Mouse (Mus musculus): ENCODE results near the gene Wdr63.

Wdr63 gene

DNA sequence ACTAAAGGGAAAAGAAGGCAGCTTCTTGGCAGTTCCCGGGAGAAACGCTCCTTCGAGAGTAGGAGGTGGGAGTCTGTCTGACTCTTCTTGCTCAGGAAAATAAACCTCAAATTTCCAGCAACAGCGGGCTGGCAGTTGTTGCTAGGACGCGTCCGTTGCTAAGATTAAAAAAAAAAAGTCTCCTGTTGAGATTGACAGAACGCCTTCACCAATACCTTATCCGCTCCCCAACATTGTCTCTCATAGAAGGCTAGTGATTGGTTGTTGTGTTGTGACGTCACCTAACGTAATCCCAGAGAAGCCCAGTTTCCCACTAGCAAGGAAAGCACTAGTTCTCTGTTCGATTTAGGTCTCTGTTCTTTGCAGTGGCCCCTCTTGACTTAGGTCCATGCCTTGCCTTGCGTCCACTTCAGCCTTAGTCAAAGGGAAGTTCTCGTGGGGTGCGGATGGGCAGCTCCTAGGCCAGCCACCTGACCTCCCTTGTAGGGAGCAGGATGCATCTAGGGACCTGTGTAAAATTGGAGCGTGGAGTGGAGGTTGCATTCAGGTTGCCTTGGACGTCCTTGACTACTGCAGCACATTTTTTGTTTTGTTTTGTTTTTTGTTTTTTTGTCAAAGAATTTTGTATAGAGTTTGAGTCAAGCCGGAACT, at the start of gene Wdr63:
Wdr63 (minus strand) TSS at position 210 of the 651 bp plus-strand sequence.
- no peak for DNase-seq (ENCODE audit: low spot score)

DNA sequence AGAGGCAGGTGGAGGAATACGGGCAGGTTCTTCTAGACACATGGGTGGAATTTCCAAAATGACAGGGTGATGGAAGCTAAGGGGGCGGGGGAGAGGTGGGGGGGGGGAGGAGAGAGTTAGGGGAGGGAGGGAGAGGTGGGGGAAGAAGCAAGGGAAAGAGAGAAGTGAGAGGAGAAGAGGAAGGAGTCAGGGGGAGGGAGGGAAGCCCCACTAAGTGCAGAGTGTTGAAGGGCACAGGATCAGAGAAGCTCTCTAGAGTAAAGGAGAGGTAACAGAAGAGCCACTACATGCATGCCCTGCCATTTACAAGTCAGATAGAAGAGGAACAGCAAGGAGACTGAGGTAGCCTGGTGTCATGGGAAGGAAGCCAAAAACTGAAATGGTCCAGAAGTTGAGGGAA, 48.9 kb upstream of the Wdr63 start:
- no peak for DNase-seq (ENCODE audit: low spot score)

DNA sequence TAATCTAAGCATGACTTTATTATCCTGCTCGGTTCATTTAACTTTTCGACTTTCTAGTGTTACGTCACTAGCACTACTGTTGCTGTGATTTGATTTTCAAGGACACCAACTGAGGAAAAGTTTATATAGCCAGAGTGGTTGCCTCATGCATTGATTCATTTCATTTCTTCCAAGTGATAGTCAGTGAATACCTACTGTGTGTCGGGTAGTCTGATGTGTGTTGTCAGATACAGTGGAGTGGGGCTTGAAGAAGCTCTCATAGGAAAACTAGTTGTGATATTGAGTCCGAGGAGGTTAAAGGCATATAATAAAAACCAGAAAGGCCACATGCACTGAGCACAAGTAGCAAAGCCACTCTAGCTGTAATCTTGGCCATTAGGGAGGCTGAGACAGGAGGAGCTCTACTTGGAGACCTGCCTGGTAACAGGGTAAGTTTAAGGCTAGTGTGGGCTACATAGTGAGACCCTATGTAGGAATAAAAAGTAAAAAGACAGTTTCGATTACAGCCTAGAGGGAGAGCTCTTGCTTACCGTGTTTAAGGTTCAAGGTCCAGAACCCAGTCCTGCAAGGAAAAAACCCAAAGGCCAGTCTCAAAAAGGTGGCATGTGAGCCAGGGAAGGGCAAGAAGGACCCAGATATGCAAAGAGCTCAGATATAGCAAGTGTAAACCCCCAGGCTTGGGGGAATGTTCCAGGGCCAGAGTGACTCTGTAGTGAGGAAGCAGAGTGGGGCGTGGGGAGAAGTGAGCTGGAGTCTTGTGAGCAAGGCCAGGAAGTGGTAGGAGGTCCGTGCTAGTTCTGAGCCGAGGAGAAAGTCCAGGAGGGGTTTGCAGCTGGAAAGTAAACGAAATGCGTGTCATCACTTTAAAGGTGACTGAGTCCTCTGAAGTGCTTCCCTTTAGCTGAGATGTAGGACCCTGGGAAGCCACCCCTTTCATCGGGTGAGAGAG, 48.0 kb upstream of the Wdr63 start:
- DNase-seq (ENCODE audit: low spot score) = no peak

DNA sequence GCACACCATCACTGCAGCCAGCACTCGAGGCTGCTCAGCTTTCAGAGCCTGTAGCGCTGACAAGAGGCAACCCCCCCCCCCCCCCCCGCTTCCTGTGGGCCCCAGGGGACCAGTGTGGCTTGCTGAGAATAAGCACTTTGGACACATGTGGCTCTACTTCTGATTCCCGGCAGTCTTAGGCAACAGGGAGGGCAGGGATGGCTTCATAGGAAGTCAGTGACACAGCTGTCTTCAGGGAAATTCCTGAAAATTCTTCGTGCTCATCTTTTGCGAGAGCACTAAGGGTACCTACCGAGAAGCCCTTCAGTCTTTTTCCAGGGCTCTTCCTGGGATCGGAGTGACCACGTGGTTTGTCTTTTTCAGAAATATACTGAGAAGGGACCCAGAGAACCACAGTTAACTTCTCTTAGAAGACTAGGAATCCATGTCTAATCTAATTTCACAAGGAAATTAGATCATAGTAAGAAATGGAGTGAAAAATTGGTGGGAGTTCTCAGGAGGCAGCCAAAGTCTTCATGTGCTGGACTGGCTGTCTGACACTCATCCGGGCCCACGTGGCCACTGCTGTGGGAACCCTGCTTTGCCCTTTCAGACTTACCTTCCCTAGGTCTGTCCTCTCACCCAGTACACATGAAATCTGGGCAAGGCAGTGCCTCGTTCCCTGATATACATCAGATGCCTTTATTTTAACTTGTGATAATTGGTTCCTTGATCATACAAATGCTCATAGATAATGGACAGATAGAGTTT, 46.1 kb upstream of the Wdr63 start:
- DNase-seq (ENCODE audit: low spot score) = no peak

DNA sequence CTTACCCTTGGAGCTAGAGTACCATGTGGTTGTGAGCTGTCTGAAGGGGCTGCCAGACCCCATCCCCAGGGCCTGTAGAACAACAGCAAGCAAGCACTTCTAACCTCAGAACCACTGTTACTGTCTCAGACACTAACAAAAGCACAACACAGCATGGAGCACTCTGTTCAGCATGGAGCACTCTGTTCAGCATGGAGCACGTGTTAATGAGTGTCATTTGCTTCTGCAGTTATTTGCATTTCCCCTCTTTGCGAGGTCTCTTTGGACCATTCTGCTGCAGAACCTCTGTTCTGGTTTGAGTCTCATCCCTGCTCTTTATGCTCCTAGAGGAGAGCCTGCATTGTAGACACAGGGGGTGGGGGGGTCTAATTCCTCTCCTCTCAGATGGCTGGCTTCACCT, 45.0 kb upstream of the Wdr63 start:
- DNase-seq (ENCODE audit: low spot score) = no peak

DNA sequence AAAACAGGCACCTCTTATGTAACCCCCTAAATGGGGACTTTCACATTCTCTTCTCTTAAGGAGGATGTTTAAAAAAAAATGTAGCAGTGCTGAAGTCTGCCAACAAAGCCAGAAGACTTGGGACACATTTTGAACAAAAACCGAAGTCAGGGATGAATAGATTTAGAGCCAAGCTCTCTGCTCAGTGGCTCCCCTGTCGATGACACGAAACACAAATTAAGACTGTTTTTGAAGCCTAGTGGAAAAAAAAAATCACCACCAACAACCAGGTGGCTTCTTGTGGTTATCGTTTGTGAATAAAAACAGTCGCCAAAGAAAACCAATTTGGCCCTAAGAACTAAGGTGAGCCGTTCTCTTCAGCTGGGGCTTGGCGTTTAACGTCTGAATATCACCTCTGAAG, 44.4 kb upstream of the Wdr63 start:
- no peak for DNase-seq (ENCODE audit: low spot score)

DNA sequence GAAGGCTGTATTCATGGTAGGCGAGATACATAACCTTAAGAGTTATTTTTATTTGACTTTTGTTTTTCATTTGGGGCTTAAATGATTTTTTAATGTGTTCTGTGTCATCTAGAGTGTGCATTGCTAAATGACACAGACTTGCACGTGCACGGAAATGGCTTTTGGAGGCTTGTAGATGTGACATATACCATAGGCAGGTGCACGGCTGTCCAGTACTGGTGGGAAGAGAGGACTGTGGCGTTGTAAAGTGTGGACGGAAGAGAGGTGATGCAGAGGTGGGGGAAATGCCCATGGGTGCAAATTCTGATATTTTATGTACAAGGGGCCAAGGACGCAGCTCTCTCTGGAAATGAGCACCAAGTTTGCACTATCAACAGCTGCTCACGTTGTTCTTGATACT, 43.8 kb upstream of the Wdr63 start:
- no peak for DNase-seq (ENCODE audit: low spot score)

DNA sequence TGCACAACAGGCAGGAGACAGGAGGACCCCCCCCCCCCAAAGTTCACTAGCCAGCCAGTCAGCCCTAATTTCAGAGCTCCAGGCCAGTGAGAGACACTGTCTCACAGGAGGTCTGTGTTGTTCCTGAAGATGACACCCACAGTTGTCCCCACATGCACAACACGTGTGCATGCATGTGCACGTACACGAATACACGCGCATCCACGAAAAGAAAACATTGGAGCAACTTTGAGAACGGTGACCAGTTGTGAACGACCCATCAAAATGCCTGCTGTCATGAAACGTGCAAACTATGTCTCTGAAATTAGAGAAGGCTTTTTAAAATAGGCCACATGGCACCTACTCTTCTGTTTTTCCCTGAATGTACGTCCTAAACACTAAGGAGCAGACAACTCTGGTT, 43.4 kb upstream of the Wdr63 start:
- DNase-seq (ENCODE audit: low spot score) = no peak

DNA sequence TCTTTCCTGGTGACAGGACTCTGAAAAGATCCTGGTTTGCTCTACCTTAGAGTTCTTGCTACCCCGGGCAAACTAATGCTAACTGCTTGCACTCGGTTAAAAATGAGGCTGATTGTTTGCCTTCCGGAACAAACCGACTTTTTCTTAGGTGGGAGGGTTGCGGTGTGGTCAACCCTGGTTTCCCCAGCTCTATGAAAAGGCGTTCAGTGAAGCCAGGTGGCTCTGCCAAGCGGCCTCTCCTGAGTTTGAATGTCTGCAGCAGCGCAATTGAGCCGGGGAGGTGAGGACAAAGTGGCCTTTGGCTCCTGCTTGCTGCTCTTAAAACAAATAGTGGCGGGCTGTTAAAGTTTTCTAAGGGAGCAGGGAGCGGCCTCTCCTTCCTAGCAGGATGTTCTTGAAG, 42.6 kb upstream of the Wdr63 start:
- DNase-seq (ENCODE audit: low spot score) = no peak

DNA sequence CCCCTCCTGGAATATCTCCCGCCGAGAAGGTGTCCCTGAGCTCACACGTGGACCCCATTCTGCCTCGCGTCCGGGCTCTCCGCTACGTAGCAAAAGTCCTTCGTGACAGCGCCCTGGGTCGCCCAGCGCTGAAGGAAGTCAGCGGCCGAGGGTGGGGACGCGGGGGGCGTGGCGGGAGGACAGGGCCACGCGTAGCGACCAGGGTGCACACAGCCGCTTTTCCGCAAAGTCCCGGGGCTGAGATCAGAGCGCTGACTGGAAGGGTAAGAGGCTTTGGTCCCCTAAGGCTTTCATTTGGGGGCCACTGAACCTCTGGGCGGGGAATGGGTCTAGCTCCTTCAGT, 42.1 kb upstream of the Wdr63 start:
- no peak for DNase-seq (ENCODE audit: low spot score)

DNA sequence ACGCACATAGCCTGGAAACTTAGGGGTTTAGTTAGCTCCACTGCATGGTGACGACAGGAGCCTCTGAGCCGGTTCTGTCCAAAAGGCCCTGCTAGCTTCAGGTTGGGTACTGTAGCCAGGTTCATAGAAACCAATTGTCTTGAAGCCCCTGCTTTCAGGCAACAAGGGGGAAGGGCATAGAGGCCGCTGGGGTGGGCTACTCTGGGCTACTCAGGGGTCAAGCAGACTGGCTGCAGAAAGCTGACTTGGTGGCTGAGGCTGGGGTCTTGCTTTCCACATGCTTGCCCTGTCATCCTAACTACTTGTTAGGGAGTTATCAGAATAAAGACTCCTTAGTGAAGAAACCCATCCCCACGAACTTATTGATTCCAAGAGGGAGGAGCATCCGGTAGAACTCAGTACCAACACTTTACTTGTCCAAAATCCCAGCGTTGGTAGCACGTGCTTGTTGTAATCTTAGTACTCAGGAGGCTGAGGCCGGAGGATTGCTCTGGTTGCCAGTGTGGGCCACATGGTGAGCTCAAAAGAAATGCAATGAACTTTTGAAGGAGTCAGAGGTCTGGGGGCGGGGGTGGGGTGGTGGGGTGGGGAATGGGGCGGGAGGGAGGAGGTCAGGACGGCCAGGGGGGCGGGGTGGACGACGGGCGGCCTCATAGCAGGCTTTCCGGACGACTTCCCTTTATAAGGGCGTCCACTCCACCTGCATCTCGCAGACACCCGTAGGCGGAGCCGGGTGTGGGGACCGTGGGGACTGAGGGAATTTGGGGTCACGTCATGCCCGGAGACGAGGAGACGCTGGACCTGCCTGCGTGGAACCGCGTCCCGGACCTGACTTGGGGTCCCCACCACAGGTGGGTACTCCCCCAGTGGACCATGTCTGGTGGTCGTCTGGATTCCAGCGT, 41.5 kb upstream of the Wdr63 start, which contains the start of gene Mcoln2:
Mcoln2 (plus strand) TSS at position 678 of the 902 bp plus-strand sequence.
- DNase-seq (ENCODE audit: low spot score) = no peak

DNA sequence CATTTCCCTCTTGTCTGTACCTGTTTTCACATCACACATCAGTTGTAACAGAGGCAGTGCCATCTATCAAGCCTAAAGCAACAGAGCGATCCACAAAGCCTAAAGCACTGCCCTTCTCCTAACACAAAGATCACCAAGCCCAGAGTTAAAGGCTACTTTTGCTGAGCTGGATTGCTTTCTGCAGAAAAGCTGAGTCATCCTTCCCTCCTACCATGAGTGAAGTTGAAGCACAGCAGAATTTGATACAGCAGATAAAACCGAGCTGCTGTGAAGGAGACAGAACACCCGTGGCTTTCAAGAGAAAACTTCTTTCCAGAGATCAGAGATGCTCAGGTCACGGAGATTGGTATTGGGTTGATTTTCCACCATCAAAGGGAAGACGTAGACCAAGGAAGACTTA, 38.2 kb upstream of the Wdr63 start:
- DNase-seq (ENCODE audit: low spot score) = no peak

DNA sequence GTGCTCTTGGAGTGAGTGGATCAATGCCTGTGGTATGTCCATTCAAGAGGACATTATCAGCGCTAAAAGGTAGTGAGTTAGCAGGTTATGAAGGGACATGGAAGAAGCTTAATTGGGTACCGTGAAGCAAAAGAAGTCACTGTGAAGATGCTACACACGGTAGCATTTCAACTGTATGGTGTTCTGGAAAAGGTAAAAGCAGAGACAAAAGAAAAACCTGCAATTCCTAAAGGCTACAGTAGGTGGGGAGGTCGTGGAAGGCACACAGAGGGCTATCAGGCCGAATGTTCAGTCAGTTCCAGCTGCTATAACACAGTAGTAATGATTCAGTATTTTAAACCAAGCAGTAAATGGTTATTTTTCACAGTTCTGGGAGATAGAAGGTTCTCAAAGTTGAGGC, 37.6 kb upstream of the Wdr63 start:
- no peak for DNase-seq (ENCODE audit: low spot score)

DNA sequence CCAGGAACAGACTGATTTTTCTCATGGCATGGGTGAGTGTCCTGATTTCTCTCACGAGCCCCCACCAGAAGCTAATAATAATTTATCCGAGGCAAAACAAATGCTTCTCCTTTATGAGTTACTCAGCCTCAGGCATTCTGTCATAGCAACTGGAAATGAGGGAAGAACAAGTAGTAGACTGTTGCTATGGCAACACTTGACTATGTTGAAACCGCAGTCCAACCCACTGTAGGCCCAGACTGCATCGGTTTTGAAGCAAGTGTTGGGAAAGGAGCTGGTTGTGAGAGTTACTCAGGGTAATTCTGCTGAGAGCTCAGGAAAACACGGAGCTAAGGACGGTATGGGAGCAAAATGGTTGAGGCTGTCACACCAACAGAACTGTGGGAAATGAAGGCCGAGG, 34.6 kb upstream of the Wdr63 start:
- no peak for DNase-seq (ENCODE audit: low spot score)

DNA sequence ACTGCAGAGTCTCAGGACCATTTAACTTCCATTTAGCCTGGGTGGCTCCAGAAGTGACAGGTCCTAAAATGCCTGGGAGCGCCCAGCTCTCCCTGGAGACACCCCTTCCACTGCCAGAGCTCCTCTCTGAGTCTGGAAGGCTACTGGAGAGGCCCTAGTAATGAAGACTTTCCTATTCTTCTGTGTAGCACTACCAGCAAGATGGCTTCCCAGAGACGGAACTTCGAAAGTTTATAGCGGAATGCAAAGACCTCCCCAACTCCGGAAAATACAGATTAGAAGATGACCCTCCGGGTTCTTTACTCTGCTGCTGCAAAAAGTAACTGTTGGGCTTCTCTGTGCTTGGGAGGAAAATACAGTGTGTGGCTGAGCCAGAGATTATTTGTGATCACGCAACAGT, 32.3 kb upstream of the Wdr63 start:
- no peak for DNase-seq (ENCODE audit: low spot score)

DNA sequence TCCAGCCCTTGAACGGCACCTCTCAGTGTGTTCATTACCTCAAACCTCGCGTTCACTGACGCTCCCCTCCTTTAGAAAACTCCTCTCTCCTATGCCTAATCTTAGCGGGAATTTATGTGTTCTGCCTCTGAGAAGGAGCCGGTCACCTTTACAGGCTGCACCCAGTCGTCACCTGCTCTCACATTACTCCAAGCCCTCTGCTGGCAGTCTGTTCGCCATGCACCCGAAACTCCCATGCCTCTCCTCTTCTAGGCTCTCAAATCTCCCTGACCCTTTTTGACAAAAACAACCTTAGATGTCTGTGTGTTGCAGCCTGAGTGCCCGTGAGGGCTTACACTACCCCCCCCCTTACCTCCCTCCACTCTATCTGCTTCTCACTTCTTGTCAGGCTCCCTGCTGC, 28.5 kb upstream of the Wdr63 start:
- no peak for DNase-seq (ENCODE audit: low spot score)

DNA sequence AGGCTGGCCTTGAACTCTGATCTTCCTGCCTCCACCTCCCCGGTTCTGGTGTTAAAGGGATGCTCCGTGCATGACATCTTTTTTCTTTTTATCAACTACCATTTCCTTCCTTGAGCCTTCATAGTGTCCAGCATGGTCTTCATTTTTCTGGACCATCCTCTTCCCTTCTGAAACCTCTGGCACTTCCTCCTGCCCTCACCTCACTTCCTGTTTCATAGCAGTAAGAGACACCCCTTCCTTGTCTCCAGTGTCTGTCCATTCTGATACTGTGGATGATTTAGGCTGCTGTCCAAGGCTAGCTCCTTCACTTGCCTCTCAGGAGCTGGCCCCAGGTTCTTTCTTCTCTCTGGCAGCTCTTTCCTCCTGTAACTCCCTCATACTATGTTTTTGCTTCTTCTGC, 27.5 kb upstream of the Wdr63 start:
- no peak for DNase-seq (ENCODE audit: low spot score)

DNA sequence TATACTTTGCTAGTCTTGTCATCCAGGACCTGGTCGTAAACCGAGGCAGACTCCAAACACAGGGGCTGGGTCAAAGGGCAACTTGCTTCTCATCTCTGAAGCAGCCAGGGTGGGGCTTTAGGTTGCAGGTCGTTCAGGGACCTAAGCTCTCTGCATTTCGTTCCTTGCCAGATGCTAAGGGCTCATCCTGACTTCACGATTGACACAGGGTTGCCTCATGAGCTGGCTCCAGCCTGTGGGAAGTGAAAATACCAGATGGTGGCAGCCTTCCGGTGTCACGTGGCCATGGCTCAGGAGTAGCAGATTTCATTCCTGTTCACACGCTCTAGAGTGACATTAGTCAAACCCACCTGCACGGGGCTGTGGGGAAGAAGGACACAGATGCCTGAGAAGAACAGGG, 26.9 kb upstream of the Wdr63 start:
- DNase-seq (ENCODE audit: low spot score) = no peak

DNA sequence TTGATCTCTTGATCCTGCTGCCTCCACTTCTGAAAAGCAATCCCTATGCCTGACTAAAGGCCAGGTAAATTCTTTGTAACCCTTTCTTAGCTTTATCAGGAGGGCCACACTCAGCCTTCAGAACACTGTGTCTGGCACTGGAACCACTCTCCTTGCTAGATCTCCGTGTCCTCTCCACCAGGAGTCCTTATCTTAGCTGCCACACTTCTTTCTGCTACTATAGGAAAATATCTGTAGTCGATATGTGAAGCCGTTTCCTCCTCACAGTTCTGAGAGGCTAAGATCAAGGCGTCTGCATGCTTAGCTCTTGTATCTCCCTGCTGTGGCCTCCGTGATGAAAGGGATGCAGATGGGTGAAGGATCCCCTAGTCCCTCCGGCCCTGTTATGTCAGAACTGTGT, 19.3 kb upstream of the Wdr63 start:
- no peak for DNase-seq (ENCODE audit: low spot score)

DNA sequence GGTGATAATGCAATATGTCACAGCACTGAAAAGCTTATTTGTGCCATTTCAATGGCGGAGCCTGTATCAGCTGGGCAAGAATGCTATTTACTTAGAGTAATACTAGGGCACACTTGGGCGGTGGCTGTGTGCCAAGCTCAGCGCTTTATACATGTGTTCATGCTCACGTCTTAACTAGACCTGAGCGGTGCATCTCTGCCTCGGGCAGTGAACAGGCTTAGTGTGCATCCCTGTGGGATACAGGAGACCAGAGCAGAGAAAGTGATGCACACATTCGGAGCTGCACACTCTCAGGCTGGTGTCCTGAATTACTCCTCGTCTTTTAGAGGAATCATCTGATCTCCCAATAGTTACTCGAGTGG, 15.5 kb upstream of the Wdr63 start:
- DNase-seq (ENCODE audit: low spot score) = no peak

DNA sequence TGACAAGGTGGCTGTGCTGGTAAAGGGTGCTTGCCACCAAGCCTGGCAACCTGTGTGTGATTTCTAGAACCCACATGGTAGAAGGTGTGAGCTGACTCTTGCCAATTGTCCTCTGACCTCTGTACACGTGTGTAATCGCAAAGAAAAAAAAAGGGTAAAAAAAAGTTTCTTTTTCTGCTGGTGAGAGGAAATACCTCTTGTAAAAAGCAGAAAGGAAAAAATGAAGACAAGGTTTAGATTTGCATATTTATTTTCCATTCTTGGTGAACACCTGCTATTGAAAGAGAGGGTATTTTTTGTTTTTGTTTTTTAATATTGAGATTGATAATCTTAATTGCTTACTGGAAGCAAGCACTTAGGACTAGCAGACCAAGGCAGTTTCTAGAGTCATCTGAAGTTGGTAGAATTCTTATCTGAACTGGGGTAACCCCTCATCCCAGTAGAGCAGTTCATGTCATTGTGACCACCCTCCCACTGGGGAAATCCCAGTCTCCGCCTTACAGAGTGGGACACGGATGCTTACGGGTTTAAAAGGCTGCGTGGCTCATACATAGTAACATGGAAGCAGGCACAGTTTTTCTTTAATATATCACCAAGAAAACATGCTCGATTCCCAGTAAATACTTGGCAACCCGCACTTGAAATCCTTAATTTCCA, 15.0 kb upstream of the Wdr63 start:
- no peak for DNase-seq (ENCODE audit: low spot score)

DNA sequence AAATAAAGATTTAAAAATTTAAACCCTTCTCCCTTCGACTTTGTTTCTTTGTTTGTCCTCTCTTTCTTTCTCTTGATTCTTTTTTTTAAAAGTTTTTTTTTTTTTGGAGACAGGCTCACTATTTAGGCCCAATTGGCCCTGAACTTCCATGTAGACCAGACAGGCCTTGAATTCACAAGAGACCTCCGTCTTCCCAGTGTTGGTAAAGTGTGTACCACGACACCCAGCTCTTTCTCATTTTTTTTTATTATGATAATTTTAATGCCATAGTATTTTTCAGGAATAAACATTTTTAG, 14.1 kb upstream of the Wdr63 start:
- no peak for DNase-seq (ENCODE audit: low spot score)
